Comparison of ENCODE assay signal across 26 mouse cellular contexts in the genomic region with DNA sequence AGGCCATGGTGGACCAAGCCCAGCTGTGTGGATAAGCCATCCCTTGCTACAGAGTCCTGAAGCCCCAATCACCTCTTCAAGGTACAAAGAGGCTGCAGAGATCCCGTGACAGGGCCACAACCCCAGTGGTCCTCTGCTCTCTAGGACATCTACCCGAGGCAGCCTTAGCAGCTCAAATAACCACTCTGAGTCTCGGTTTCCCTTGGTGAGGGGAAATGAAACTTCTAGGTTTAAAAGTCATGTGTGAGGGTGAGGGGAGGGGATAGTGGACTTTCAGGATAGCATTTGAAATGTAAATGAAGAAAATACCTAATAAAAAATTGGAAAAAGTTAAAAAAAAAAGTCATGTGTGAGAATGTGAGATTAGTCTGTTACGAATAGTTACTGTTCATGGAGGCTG.
"Had no signal": no experiment of that assay in that cellular context is flagged by ENCODE, and none has a peak within 500 bp of the region (broad histone marks: within the 10 kb centered on the region; RNA-seq: fewer than 3 reads in every experiment).

No protein-coding gene starts in this region.

- H3K4me3 ChIP-seq: kidney, embryonic 15.5 days; limb, embryonic 12.5 days; limb, embryonic 15.5 days; midbrain, embryonic 12.5 days; midbrain, embryonic 15.5 days; neural tube, embryonic 12.5 days; neural tube, embryonic 15.5 days had no signal

- H3K27ac ChIP-seq: kidney, embryonic 15.5 days; limb, embryonic 12.5 days; limb, embryonic 15.5 days; liver, embryonic 14.5 days; macrophage; midbrain, embryonic 12.5 days; midbrain, embryonic 15.5 days; neural tube, embryonic 12.5 days; neural tube, embryonic 15.5 days; stomach, postnatal 0 days had no signal

- H3K4me2 ChIP-seq: kidney, embryonic 15.5 days; limb, embryonic 12.5 days; limb, embryonic 15.5 days; liver, embryonic 11.5 days; lung, embryonic 14.5 days; midbrain, embryonic 12.5 days; midbrain, embryonic 15.5 days; neural tube, embryonic 12.5 days; neural tube, embryonic 15.5 days had no signal

- H3K9me3 ChIP-seq: kidney, embryonic 15.5 days; limb, embryonic 12.5 days; limb, embryonic 15.5 days; midbrain, embryonic 12.5 days; midbrain, embryonic 15.5 days; neural tube, embryonic 12.5 days; neural tube, embryonic 15.5 days had no signal

- DNase-seq: kidney, adult 2 months; kidney, postnatal 10 days; kidney, postnatal 36 days; layer of hippocampus, adult 9-11 months; left cerebral cortex, postnatal 4 days; liver, postnatal 0 days; lung, embryonic 14.5 days; right cerebral cortex, postnatal 14 days; right cerebral cortex, postnatal 4 days; spleen, adult 18-20 months; thymus, adult 2 months; thymus, postnatal 14 days; thymus, postnatal 4 days had no signal

- H3K27me3 ChIP-seq: kidney, embryonic 15.5 days; limb, embryonic 12.5 days; limb, embryonic 15.5 days; midbrain, embryonic 12.5 days; midbrain, embryonic 15.5 days; neural tube, embryonic 12.5 days; neural tube, embryonic 15.5 days had no signal

- H3K9ac ChIP-seq: kidney, embryonic 15.5 days; limb, embryonic 12.5 days; limb, embryonic 15.5 days; liver, embryonic 14.5 days; liver, postnatal 0 days; lung, embryonic 14.5 days; midbrain, embryonic 12.5 days; midbrain, embryonic 15.5 days; neural tube, embryonic 12.5 days; neural tube, embryonic 15.5 days had no signal

- ATAC-seq: intestine, postnatal 0 days; liver, postnatal 0 days; lung, postnatal 0 days; midbrain, embryonic 15.5 days had no signal

- H3K36me3 ChIP-seq: midbrain, embryonic 15.5 days had no signal

- H3K4me1 ChIP-seq: kidney, embryonic 15.5 days; limb, embryonic 12.5 days; limb, embryonic 15.5 days; midbrain, embryonic 12.5 days; midbrain, embryonic 15.5 days; neural tube, embryonic 12.5 days; neural tube, embryonic 15.5 days had no signal
